Mouse (Mus musculus): ENCODE data around the gene Il27ra. TPM values are rescaled to one million over a fixed set of nuclear protein-coding genes. Genes with fewer than 3 reads are reported as not detected.

Gene Il27ra
- polyA plus RNA-seq, 1 experiment = 0.02 TPM

DNA sequence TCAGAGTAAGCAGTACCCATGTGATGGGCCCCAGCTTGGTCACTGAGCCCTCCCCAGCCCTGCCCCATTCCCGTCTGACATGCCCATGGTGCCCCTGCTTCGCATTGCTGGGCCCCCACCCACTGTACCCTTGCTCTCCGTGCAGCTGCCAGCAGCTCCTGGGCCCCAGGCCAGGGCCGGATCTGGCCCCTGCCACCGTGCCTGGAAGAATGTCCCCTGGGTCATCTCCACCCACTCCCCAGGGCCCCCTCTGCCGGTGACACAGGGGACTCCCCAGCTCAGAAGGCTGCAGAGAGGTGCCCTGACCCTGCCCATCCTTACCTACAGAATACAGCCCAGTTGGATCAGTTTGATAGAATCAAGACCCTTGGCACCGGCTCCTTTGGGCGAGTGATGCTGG is 61.5 kb downstream of the Il27ra start:
- Histone ChIP-seq H3K9me3 (ENCODE audit: control insufficient read depth, low read length) (no peaks in the 10 kb centered on the region), H3K4me1 (ENCODE audit: control insufficient read depth) (peaks cover 23% of the 10 kb centered on the region), H3K27me3 (ENCODE audit: control insufficient read depth) (no peaks in the 10 kb centered on the region), H3K4me3 (replicated peaks) (no peak overlapping the region), H3K36me3 (ENCODE audit: control insufficient read depth) (peaks cover 67% of the 10 kb centered on the region)
- TF ChIP-seq TAL1 (IDR thresholded peaks at IDR 0.05; ENCODE audit: low read length) = no peak
- TF ChIP-seq GATA1 (IDR thresholded peaks at IDR 0.05; ENCODE audit: low read length) = no peak

Other genes starting within 250 kb of the Il27ra start
- gene Adgrl1, start 142.5 kb downstream of the Il27ra start, polyA plus RNA-seq (2012) = 0.04 and 0.08 TPM in 2 replicates
- gene Gm10644, start 87.4 kb downstream of the Il27ra start, polyA plus RNA-seq (2012) = not detected in 2 replicates
- 56.4 and 58.6 TPM in 2 replicates for gene Asf1b, start 87.1 kb downstream of the Il27ra start, polyA plus RNA-seq (2012)
- gene Prkaca, start 69.6 kb downstream of the Il27ra start, polyA plus RNA-seq (2012) = 2.3 and 2.7 TPM in 2 replicates
- 37.5 and 42.8 TPM in 2 replicates for gene Samd1, start 44.9 kb downstream of the Il27ra start, polyA plus RNA-seq (2012)
- 0.34 and 0.71 TPM in 2 replicates for gene 1700067K01Rik, start 41.1 kb downstream of the Il27ra start, polyA plus RNA-seq (2012)
- gene 2210011C24Rik, start 30.4 kb downstream of the Il27ra start, polyA plus RNA-seq (2012) = not detected in 2 replicates
- gene Palm3, start 21.1 kb downstream of the Il27ra start, polyA plus RNA-seq (2012) = 0.01 TPM in 1 of 2 replicates, not detected in the other
- not detected in 2 replicates for gene Rln3, start 2.4 kb upstream of the Il27ra start, polyA plus RNA-seq (2012)
- not detected in 2 replicates for gene Gm10643, start 22.5 kb upstream of the Il27ra start, polyA plus RNA-seq (2012)
- 3.9 and 4.7 TPM in 2 replicates for gene Rfx1, start 24.2 kb upstream of the Il27ra start, polyA plus RNA-seq (2012)
- 4.7 and 4.9 TPM in 2 replicates for gene Dcaf15, start 62.2 kb upstream of the Il27ra start, polyA plus RNA-seq (2012)
- gene Podnl1, start 83.4 kb upstream of the Il27ra start, polyA plus RNA-seq (2012) = not detected in 2 replicates
- 1.0 and 1.4 TPM in 2 replicates for gene Cc2d1a, start 105.3 kb upstream of the Il27ra start, polyA plus RNA-seq (2012)
- gene 4930432K21Rik, start 105.4 kb upstream of the Il27ra start, polyA plus RNA-seq (2012) = not detected in 2 replicates
- gene Nanos3, start 142.6 kb upstream of the Il27ra start, polyA plus RNA-seq (2012) = not detected in 2 replicates
- 0.44 and 0.65 TPM in 2 replicates for gene Zswim4, start 194.5 kb upstream of the Il27ra start, polyA plus RNA-seq (2012)
- gene D8Ertd738e, start 207.1 kb upstream of the Il27ra start, polyA plus RNA-seq (2012) = 43.2 and 62.9 TPM in 2 replicates
- 2.2 and 2.5 TPM in 2 replicates for gene Mri1, start 214.7 kb upstream of the Il27ra start, polyA plus RNA-seq (2012)
- 0.59 and 1.8 TPM in 2 replicates for gene Ccdc130, start 227.8 kb upstream of the Il27ra start, polyA plus RNA-seq (2012)